Mouse (Mus musculus) cerebellum, postnatal 14 days (tissue): ENCODE results near the gene Ccdc172.
A peak's percentile ranks its signal among the peaks of the same experiment; 100 is the strongest.

Experiments
- DNase-seq, 2 experiments: peaks; one replicate each; pipeline ENCODE4 v3.0.0; 2021; ENCODE audit warnings: mixed read lengths in 2 of 2

Gene Ccdc172

DNA sequence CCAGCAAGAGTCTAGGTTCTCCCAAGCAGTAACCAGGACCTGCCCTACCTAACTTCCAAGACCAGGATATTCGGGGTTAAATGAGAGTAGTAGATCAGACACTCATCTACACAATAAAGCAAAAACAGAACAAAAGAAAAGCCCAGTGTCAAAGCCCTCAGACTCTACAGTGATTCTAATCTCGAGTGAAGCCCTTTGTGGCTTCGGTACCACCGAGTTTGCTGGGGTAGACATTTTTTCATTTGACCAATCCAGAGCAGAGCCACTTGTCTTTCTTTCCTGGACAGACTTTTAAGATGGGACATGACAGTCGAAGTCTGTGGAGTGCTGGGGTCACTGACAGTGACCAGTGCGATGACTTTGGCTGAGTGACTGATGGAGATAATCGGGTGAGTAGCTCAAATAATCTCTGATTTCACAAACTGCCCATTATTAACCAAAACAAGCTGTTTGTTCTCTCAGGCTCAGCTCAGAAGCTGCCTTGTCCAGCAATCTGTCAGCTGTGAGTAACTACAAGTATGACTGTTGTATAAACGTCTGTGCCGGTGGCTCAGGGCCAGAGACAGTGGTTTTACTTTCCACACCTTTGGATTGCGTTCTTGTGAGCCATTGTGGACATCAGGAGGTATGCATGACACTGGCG, 60.8 kb downstream of the Ccdc172 start:
- DNase-seq: peak in 1 of 2 experiments; percentile 15

DNA sequence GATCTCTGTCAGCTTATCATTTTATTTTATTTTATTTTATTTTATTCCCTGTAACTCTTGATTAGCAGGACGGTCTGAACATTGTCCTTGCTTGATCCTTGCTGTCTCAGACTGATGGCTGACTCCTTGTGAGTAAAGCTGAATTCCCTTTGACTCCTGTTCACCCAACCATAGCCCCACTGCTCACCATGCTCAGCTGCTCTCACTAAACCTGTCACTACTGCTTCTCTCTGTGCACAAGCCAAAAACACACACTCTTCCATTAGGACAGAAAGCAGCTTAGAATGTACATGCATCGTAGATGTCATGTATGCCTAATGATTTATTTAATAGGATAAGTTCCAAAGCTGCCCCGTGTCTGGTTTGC, 61.3 kb downstream of the Ccdc172 start:
- DNase-seq: no peak

DNA sequence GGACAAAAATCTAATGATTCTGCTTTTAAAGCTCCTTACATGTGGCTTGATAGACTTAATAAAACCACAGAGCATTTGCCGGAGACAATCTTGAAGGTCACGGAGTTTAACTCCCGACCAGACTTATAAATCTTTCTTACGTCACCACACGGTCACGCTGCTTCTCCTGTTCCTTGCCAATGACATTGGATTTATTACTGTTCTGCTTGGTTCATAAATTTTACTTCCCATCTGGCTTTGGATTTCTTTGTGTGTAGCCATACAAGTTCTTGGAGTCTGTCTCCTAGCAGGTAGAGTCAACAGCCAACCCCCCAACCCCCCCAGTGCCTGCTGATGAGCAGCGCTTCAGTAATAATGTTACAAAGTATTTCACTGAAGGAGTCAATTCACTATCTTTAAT, 70.2 kb downstream of the Ccdc172 start:
- DNase-seq: no peak

DNA sequence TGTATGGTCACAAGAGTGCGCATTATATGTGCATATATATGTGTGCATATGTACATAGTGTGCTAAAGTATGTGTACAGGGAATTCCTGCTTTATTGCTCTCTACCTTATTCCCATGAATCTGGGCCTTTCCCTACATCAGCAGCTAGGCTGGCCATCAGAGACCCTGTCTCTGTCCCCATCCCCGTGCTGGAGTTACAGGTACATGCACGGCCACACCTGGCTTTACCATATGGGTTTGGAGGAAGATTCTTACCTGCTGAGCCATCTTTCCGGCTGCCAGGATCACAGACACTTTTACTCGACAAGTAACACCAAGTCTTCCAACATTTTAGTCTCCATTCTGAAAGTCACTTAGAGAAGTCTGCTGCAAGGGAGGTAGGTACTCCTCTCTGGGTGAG, 71.2 kb downstream of the Ccdc172 start:
- no peak for DNase-seq

DNA sequence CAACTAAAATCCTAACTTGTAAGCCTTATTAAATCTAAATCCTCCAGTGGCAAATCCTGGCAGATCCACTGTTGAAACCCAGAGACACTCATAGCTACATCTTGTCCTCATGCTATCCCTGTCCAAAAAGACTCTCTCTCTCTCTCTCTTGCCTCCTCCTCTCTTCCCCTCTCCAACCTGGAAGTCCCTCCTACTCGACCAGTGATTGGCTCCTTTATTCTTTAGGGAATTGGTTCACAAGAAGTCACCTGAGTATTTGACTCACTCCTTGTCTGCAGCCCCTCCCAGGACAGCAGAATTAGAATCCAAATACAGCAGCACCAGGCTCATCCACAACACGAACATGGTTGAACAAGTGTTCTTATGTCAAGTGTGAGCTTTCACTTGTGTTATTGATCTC, 74.3 kb downstream of the Ccdc172 start:
- no peak for DNase-seq

DNA sequence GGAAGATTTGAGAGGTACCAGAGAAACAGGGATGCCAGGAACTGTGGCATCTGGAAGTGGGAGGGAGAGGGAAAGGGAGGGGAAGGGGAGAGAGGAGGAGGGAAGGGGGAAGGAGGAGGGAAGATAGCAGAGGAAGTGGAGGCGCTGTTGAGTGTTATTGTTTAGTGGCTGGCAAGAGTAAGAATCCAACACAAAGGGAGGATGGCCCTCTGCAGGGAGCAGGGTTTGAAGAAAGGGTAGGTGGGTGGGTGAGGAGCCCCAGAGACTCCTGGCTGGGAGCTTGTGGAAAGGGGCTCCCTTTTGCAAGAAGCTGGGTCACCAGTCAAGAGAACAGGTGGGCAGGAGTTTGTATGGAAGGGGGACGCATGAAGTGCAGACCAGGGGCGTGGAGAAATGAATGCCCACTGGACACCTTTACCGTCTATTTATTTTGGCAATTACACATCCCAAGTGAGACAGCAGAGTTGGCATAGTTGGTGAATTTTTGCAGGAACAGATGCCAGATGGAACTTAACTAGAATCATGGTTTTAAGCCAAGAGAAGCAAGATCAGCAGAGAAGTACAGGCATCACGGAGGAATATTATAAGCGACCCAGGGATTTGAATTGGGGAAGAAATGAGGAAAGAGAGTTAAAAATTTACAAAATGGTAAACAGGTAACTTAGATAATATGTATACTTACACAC, 78.6 kb downstream of the Ccdc172 start:
- peak in 1 of 2 experiments; percentile 7 for DNase-seq

DNA sequence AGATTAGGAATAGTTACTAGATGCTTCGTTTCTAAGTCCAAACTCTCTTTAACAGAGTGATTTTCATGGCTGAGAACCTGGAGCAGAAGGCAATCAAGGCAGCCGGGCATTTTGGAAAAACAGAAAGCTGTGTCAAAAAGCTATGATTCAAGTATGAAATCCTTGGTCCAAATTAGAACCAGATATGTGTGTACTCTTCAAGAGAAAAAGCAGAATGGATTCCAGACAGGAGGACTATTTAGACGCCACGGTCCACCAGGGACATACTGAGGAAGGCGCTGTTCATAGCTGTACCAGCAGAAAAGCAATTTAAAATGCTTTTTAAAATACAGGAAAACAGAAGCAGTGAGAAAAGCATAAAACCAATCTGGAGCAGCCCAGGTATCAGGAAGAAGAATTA, 88.6 kb downstream of the Ccdc172 start:
- no peak for DNase-seq
